Mouse (Mus musculus): ENCODE measurements at regions not wholly inside any gene's neighbourhood (a gene's known extent, or its start where the extent isn't known, plus 50 kb on each side); places are given as distances from the start of the nearest gene placed in this dataset.

DNA sequence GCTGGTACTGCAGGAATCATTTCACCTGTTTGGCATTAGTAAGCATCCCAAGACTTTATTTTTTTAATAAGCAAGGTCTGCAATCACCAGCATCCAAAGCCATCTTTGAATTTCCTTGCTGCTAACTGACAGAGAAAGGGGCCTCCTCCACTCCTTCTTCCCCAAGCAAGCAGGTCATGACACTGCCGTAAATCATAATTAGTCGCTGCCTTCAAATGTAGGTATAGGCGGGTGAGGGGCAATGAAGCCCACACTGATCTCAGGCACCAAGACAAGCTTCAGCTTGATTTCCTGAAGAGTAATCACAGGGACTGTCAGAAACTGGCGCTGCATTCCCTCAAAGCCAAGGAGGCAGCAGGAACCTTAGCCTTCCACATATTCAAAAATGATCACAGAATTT lies 73.3 kb upstream of the Ptprt start:
- no peak for DNase-seq (ENCODE audit: low read depth, low spot score)

DNA sequence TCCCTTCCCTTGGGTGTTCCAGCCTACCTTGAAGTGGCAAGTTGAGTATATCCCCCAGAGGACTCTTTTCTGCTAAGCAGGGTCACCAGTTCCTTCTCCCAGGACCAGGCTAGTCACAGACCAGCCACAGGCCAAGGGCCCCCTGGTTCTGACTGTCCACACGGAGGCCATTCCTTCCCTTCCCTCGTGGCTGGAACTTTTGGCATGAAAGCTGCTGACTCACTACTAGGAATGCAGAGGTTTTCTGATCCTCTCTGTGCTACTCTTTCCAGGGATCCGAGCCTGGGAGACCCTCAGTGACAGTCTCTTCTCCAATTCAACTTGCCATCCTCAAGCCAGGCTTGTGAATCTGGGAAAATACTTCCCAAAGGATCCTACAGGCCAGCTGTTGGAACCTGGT lies 59.1 kb upstream of the Ptprt start:
- no peak for DNase-seq (ENCODE audit: low read depth, low spot score)

DNA sequence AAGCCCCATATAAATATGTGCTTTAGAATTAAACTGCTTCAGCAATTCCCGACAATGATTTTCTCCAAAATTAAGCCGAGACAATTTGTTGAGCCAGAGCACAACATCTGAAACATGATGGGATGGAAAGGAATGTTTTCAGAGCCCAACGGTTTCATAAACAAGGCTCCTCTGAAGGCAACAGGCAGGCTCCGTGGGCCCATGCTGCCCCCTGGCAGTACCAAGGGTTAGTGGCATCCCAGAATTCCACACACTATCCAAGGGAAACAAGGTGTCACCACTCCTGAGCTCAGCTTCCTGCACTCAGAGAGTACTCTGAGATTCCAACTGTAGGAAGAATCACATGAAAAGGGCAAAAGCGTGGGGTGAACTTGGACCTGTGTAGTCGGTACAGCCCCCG lies 57.5 kb upstream of the Ptprt start:
- no peak for DNase-seq (ENCODE audit: low read depth, low spot score)

DNA sequence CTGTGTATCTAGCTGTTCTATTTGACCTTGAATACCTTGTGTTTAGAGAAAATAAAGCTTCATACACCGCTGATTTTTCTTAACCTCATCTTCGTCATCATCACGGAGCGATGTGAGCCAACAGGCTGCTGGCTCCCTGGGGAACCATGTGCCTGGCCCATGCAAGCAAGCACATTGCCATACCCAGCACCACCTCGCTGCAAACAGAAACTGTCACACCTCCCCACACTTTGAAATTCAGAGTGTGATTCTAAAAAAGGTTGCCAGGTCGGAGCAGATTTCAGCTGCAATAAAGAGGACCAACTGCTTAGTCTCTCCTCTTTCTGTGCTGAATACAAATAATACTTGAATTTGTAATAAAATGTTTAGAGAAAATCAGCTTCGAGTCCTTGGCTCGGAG lies 54.0 kb upstream of the Ptprt start:
- DNase-seq (ENCODE audit: low read depth, low spot score) = no peak

DNA sequence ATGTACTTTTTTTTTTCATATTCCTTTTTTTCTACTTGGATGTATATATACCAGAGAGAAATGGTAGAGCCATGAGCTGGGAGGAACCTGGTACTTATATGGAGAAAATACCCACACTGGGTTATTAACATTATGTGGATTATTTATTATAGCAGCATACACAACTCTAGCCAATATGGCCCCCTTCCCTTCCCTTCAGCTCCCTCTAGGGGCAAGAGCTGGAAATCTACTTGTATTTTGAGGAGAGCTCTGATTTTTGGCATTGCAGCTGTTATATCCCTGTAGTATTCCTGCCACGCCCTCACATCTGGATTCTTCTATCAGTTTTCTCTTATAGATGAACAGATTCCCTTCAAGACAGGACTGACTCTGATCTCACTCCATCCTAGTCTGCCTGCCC lies 52.0 kb upstream of the Ptprt start:
- DNase-seq (ENCODE audit: low read depth, low spot score) = peak; percentile 11

DNA sequence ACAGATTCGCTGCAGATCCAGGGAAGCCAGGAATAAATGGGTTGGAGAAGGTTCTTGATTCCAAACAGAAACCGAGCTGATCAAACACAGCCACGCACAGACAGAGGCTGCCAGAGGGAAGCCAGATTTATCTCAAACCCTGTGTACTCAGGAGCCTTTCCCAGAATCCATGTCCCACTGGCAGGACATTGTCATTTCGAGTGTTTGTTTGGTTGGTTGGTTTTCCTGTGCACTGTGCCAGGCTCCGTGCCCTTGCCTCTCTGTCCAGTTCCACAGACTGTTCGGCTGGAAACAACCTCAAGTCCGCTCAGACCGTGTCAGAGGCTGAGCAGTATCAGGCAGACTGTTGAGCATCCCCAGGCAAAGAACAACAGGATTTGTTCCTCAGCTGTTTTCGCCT lies 51.4 kb upstream of the Ptprt start:
- DNase-seq (ENCODE audit: low read depth, low spot score) = no peak

Measured in ES-CJ7 (cell line).